Mouse (Mus musculus) 416B (cell line): Measurements from ENCODE around the gene Olfr463.

Experiments used
- DNase-seq: peaks from one replicate; pipeline ENCODE4 v3.0.0; 2011; ENCODE audit warnings: low read depth

Gene Olfr463

GRCm38 (mm10) chr11:87846968-87847600, 50.1 kb downstream of the Olfr463 start:
- no peak for DNase-seq
